Mouse (Mus musculus) megakaryocyte, embryonic 14.5 days (primary cell): ENCODE measurements around the gene Tmem97. TPM values are rescaled to one million over a fixed set of nuclear protein-coding genes. Genes with fewer than 3 reads are reported as not detected.
"Not testable (repeated sequence)": the region's sequence is repeated elsewhere in the genome, so short reads cannot be mapped to it uniquely, and the experiment has no call there.

Source experiments
- H3K27me3 ChIP-seq: replicated peaks from 2 replicates; pipeline ENCODE3; 2012; ENCODE audit warnings: inconsistent platforms
- H3K36me3 ChIP-seq: replicated peaks from 2 replicates; pipeline ENCODE3; 2012; ENCODE audit warnings: low read length, inconsistent platforms, mixed read lengths
- H3K4me1 ChIP-seq: 2 replicates; pipeline ENCODE4 v1.6.1; 2012; ENCODE audit warnings: inconsistent platforms
- H3K4me3 ChIP-seq: replicated peaks from 2 replicates; pipeline ENCODE3; 2012; ENCODE audit warnings: moderate library complexity, mild to moderate bottlenecking, inconsistent platforms
- H3K9me3 ChIP-seq: 2 replicates; pipeline ENCODE4 v1.6.1; 2012; ENCODE audit warnings: inconsistent platforms
- FLI1 ChIP-seq: IDR thresholded peaks from 2 replicates; pipeline ENCODE4 v1.6.1; 2012; ENCODE audit warnings: low read length, inconsistent platforms, mixed read lengths
- GATA1 ChIP-seq: IDR thresholded peaks from 3 replicates; pipeline ENCODE4 v1.6.1; 2012; ENCODE audit warnings: mixed read lengths, low read length, inconsistent platforms, borderline replicate concordance
- polyA plus RNA-seq: library from polyadenylated mRNA; stranded (reverse); fragments of >175 nt; gene quantifications from 2 replicates; pipeline ENCODE4 v1.2.3, GENCODE M21; 2012; ENCODE audit warnings: low replicate concordance; ENCODE audit not compliant: insufficient read depth

Tmem97 gene
- polyA plus RNA-seq, 1 experiment: 24.2 TPM

DNA sequence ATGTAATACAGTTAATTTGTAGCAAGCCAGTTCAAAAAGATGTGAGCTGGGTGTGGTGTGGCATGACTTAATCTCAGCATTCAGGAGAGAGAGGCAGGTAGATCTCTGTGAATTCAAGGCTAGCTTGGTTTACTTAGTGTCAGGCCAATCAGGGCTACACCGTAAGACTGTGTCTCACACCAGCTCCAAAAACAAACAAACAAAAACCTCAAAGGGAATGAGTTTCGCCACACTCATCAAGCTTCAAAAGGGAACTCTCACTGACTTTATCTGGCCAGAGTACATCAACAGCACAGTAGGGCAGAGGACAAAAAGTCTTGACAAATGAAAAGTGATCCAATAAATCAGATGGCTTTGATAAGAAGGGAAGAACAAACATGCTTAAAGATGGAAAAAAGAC is 24.4 kb upstream of the Tmem97 start:
- H3K36me3 ChIP-seq: peaks cover 94% of the 10 kb centered on the region
- H3K9me3 ChIP-seq: no peaks in the 10 kb centered on the region
- peaks cover 72% of the 10 kb centered on the region for H3K4me1 ChIP-seq

DNA sequence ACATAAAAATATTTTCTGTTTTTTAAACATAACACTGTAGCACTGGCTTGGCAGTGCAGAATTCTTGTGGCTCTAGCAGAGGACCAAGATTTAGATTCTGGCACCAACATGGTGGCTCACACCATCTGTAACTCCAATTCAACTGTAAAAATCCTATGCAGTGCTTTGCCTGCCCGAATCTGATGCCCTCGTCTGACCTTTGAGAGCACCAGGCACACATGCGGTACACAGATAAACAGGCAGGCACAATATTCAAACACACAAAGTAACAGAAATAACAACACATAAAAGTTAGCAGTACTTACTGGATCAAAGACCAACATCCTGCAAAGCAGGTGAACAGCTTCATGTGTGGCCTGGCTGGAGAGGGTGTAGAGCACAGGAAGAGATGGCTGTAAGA is 24.0 kb upstream of the Tmem97 start:
- no peaks in the 10 kb centered on the region for H3K9me3 ChIP-seq
- peaks cover 93% of the 10 kb centered on the region for H3K36me3 ChIP-seq
- TF ChIP-seq FLI1: no peak
- TF ChIP-seq GATA1: no peak
- no peak overlapping the region for H3K4me3 ChIP-seq
- no peaks in the 10 kb centered on the region for H3K27me3 ChIP-seq
- H3K4me1 ChIP-seq: peaks cover 77% of the 10 kb centered on the region

More for the DNA sequence above, 24.4 kb upstream of the Tmem97 start:
- Histone ChIP-seq H3K4me3 (no peak overlapping the region), H3K27me3 (no peaks in the 10 kb centered on the region)
- TF ChIP-seq GATA1 (no peak), FLI1 (no peak)

DNA sequence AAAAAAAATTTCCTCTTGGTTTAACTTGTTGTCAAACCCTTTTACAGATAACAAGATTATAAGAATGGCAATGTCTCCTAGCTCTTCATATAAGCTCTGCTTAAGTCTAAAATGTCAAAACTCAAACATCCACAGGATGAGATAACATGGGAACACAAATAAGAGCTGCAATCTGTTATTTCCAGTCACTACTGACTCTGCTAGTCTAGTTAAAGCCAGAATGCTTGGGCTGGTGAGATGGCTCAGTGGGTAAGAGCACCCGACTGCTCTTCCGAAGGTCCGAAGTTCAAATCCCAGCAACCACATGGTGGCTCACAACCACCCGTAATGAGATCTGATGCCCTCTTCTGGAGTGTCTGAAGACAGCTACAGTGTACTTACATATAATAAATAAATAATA is 23.5 kb upstream of the Tmem97 start:
- peaks cover 93% of the 10 kb centered on the region for H3K36me3 ChIP-seq
- not testable (repeated sequence) for H3K27me3 ChIP-seq

DNA sequence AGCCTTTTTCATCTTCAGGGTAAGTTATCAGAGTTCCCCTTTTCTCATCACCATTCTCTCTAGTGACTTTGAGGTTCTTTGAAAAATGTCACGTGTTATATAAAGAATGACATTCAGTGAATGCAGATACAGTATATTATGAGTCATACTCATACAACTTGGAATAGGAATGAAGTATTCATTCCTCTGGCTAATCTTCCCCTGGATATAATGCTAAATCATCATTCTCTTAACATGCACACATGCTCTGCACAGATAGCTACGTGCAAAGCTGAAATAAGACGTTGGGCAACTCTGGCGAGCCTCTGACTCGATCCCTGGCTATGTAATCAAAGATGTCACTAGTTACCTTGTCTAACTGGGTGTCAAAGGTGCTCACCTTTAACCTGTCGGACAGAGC is 21.3 kb upstream of the Tmem97 start:
- H3K4me1 ChIP-seq: peaks cover 90% of the 10 kb centered on the region
- peaks cover 82% of the 10 kb centered on the region for H3K36me3 ChIP-seq
- H3K4me3 ChIP-seq: no peak overlapping the region
- TF ChIP-seq GATA1: no peak
- no peak for TF ChIP-seq FLI1
- H3K9me3 ChIP-seq: no peaks in the 10 kb centered on the region
- no peaks in the 10 kb centered on the region for H3K27me3 ChIP-seq

More for the DNA sequence above, 23.5 kb upstream of the Tmem97 start:
- peaks cover 82% of the 10 kb centered on the region for H3K4me1 ChIP-seq
- not testable (repeated sequence) for H3K4me3 ChIP-seq, H3K9me3 ChIP-seq

DNA sequence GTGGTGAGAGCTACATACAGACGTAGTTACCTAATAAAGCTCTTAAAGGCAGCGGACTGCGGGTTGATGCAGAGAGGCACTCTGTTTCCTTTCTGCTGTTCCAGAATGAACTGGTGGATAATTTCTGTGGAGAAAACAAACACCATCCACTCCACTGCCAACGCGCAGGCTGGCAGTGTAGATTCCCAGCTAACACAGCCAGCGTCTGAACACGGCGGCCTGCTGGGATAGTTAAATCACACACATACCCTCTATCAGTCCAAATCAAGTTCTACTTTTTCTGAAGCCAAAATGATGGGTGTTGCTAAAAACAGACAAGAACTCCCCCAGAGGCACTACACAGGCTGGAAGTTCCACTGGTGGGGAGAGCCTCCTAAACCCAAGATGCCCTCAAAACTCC is 20.9 kb upstream of the Tmem97 start:
- TF ChIP-seq FLI1: no peak
- no peak for TF ChIP-seq GATA1
- H3K27me3 ChIP-seq: no peaks in the 10 kb centered on the region
- H3K36me3 ChIP-seq: peaks cover 82% of the 10 kb centered on the region
- H3K4me3 ChIP-seq: no peak overlapping the region
- H3K9me3 ChIP-seq: no peaks in the 10 kb centered on the region
- H3K4me1 ChIP-seq: peaks cover 90% of the 10 kb centered on the region

DNA sequence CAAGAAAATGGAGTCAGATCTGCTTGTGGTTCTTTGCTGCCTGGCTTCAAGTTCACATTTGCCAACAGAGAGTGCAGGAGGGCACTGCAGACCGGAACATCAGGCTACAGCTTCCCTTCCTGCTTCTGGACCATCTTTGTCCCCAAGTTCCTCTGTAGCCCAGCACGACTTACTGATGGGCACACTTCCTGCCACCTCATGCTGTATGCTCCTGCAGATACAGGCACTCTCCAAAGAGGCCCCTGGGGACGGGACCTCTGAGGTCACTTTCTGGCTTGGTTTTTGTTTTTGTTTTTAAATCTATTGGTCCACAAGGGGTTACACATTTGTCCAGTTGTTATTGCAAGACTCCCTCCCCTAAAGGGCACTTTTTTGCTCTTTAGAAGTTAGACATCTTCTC is 19.2 kb upstream of the Tmem97 start:
- H3K9me3 ChIP-seq: no peaks in the 10 kb centered on the region
- H3K4me1 ChIP-seq: peaks cover 88% of the 10 kb centered on the region
- peaks cover 80% of the 10 kb centered on the region for H3K36me3 ChIP-seq
- H3K27me3 ChIP-seq: no peaks in the 10 kb centered on the region
- H3K4me3 ChIP-seq: peak overlapping the region; percentile 84
- no peak for TF ChIP-seq FLI1
- no peak; the same call in 2 of the 3 replicates for TF ChIP-seq GATA1

DNA sequence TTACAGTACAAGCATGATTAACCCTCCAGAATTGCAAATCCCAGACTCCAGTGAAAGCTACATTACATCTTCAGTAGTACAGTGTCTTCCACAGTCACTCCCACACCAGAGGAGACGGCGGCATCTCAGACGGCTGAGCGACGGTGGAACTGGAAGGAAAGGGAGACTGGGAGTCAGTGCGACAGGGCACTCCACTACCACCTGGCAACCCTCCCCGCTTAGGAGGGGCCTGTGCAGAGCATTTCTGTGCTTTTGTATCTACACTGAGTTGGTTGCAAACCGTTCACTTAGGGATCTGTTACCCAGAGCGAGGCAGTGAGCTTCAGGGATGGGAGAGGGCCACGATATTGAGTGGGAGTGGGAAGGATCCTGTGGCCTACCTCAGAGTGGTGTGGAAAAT is 18.2 kb upstream of the Tmem97 start:
- Histone ChIP-seq H3K27me3 (no peaks in the 10 kb centered on the region), H3K4me1 (peaks cover 91% of the 10 kb centered on the region), H3K36me3 (peaks cover 81% of the 10 kb centered on the region), H3K4me3 (peak overlapping the region; percentile 69), H3K9me3 (no peaks in the 10 kb centered on the region)
- TF ChIP-seq GATA1: no peak
- no peak for TF ChIP-seq FLI1

DNA sequence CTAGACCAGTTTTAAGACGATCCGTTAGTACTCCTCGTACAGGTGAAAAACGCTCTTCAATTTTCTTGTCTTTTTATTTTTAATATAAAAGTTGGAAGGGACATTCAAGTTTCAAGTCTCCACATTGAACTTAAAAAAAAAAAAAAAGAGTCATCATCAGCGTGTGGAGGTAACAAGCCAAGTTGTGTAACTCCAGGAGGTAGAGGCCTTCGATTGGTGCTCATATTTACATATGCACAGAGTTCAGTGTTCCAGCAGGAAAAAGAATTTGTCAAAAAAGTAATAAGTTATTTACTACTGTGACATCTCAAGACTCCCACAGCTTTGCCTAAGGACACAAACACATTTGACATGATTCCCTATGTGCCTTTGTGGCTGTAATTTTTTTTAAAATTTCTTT is 17.0 kb upstream of the Tmem97 start:
- H3K36me3 ChIP-seq: peaks cover 83% of the 10 kb centered on the region
- H3K4me1 ChIP-seq: peaks cover 92% of the 10 kb centered on the region
- TF ChIP-seq FLI1 (no peak), GATA1 (no peak)
- no peaks in the 10 kb centered on the region for H3K27me3 ChIP-seq
- no peaks in the 10 kb centered on the region for H3K9me3 ChIP-seq
- H3K4me3 ChIP-seq: no peak overlapping the region

DNA sequence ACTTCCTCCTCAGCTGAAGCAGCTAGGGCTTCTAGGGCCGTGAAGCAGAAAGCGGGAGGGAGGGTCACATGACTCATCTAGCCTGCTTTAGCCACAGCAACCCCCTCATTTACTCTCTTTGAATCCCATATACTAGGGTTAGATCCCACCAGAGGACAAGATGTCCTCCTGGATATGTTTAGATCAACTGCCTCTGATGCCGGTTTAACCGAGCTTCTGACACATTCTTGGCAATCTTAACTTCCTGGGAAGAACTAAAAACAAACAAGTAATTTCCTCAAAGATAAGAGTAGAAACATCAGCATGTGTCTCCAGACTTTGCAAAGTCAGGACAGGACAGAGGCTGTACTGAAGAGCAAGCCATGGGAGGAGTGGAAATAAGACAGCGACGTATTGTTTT is 16.2 kb upstream of the Tmem97 start:
- peaks cover 83% of the 10 kb centered on the region for H3K36me3 ChIP-seq
- H3K4me3 ChIP-seq: peak overlapping the region; percentile 73
- no peaks in the 10 kb centered on the region; the same call in 1 of the 2 replicates for H3K9me3 ChIP-seq
- no peak for TF ChIP-seq GATA1
- TF ChIP-seq FLI1: no peak
- peaks cover 92% of the 10 kb centered on the region for H3K4me1 ChIP-seq
- no peaks in the 10 kb centered on the region for H3K27me3 ChIP-seq

DNA sequence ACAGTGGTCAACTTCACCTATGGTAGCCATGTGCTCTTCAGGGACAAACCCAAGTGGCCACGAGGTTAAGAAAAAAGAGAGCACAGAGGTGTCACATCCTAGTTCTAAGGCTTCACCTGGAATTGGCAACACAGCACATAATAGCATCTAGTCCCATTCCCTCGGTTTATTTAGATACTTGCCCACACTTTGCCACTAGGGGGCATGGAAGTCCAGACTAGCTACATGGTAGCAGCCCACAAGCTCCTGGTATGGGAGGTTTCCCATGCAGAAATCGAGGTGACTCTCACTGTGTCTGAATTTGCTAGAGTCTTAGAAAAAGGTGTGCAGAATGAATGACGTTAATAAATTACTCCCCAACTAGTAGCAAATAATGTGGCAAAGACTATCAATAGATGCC is 9.9 kb upstream of the Tmem97 start:
- H3K9me3 ChIP-seq: no peaks in the 10 kb centered on the region; the same call in 1 of the 2 replicates
- no peaks in the 10 kb centered on the region for H3K27me3 ChIP-seq
- no peak overlapping the region for H3K4me3 ChIP-seq
- peaks cover 84% of the 10 kb centered on the region for H3K36me3 ChIP-seq
- TF ChIP-seq GATA1: no peak
- no peak for TF ChIP-seq FLI1
- H3K4me1 ChIP-seq: peaks cover 88% of the 10 kb centered on the region

DNA sequence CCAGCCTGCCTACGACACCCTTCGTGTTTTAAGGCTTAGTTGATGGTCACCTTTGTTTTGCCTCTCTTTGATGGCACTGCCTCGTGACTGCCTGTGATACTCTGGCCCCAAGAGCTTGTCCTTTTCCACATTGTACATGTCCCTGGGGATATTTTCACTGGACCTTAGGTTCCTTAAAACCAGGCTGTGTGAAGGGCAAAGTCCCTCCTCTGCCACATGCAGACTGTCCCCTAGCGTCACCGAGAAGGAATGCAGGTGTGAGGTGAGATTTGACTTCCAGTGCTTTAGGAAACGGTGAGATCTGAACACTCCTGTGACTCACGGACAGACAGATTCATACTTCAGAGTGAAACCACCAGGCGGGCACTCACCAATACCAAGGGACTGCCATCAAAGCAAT is 6.7 kb upstream of the Tmem97 start:
- Histone ChIP-seq H3K4me1 (peaks cover 69% of the 10 kb centered on the region), H3K4me3 (no peak overlapping the region), H3K36me3 (peaks cover 75% of the 10 kb centered on the region), H3K9me3 (peaks cover 6% of the 10 kb centered on the region), H3K27me3 (no peaks in the 10 kb centered on the region)
- TF ChIP-seq FLI1 (no peak), GATA1 (no peak)

DNA sequence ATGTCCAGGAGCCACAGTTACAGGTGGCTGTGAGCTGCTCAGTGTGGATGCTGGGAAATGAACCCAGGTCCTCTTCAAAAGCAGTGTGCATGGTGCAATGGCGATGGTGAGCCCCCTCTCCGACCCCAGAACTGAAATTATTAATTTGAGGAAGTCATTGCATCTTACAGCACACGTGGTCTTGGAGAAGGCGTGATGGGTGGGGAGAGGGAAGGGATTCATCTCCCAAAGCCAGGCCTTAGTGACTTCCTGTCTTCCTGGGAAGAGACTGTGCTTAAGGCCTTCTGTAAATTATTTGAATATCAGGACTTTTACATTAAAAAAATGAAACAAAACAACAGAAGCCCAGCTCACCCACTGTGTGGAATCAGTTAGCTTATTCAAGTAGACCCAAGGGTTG is 5.5 kb upstream of the Tmem97 start:
- H3K4me3 ChIP-seq: no peak overlapping the region
- H3K36me3 ChIP-seq: peaks cover 65% of the 10 kb centered on the region
- peaks cover 69% of the 10 kb centered on the region for H3K4me1 ChIP-seq
- peaks cover 6% of the 10 kb centered on the region for H3K9me3 ChIP-seq
- H3K27me3 ChIP-seq: no peaks in the 10 kb centered on the region
- TF ChIP-seq GATA1 (no peak), FLI1 (no peak)
